Mouse (Mus musculus) CD4-positive, CD25-positive, alpha-beta regulatory T cell (primary cell): Measurements from ENCODE around the gene Chrna1. TPM values are rescaled to one million over a fixed set of nuclear protein-coding genes. Genes with fewer than 3 reads are reported as not detected.

Experiments used
- polyA plus RNA-seq: library from polyadenylated mRNA; unstranded; fragments of 100-300 nt; shearing (Covaris generic); gene quantifications from one replicate; pipeline ENCODE4 v1.2.1, GENCODE M21; 2017

Chrna1 gene
- not detected for polyA plus RNA-seq

DNA sequence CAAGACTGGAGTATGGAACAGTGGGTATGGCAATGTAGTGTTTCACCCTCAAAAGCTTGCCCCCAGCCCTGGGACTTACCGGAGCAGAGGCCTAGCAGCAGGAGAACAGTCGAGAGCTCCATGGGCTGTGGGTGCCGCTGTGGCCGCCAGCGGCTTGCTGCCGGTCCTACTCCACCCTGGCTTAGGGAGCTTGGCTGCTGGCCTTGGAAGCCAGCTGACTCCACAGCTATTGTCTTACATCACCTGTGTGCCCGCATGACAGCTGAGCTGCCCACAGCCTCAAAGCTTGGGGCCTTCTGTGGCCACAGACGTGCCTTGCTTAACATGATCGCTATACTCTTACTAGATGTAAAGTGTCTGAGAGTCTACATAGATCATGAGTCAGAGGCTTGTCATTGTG, at the start of gene Chrna1:
TSS of gene Chrna1 (minus strand) at position 173 of the 400 bp plus-strand sequence.

DNA sequence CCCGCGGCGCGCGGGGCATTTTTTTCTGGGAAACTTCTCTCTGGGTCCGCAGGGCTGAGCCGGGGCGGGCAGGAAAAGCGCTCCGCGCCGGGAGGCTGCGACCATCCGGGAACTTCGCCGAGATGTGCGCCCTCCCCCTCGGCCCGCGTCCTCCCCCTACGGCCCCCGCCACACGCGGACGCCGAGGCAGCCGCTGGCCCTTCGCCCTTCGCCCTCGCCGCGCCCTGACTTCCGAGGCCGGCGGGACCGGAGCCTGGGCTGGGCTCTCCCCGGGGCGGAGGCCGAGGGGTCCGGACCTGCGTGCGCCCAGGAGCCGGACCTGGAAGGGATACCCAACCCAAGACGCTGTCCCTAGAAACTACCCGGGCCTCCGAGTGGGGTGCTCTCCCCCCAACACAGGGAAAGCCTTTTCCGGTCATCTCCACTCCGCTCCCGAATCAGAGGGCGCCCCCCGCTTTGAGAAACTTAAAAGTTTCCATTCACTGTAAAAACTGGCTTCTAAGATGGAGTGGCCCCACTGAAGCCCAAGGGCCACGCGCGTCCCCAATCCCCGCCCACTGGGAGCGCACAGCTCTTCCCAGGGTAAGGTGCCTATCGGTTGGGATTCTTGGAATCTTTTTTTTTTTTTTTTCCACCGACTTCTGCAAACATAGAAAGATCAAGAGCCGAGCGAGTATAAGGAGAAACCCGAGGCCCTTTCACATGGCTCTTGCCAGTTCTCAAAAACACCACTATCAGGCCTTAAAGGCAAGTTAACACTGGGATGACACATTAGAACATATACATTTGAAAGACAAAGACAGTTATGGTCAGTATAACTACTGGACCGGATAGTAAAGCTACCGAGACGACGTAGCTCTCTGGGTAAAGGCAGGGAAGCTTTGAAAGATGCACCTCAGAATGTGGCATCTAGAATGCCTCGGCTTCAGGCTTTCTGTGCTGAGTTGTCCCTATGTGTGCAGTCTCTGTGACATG, 50.5 kb downstream of the Chrna1 start, which contains the start of gene Wipf1:
TSS of gene Wipf1 (minus strand) at position 379 of the 975 bp plus-strand sequence.

Other genes with a start within 250 kb of the Chrna1 start
- gene Gpr155, start 193.8 kb downstream of the Chrna1 start, polyA plus RNA-seq = 19.1 TPM
- 106 TPM for gene Wipf1, start 50.6 kb downstream of the Chrna1 start, polyA plus RNA-seq
- gene Chn1, start 195.0 kb upstream of the Chrna1 start, polyA plus RNA-seq = not detected